Mouse (Mus musculus): ENCODE data around the gene Cnbd2. TPM values are rescaled to one million over a fixed set of nuclear protein-coding genes. Genes with fewer than 3 reads are reported as not detected.

Gene Cnbd2
- polyA plus RNA-seq, 1 experiment from 2014 or later: 9.4 TPM

GRCm38 (mm10) chr2:156421381-156422110, 109.4 kb downstream of the Cnbd2 start:
- no peaks in the 10 kb centered on the region for H3K36me3 ChIP-seq (ENCODE audit: control insufficient read depth, insufficient read depth)
- H3K4me2 ChIP-seq (replicated peaks; ENCODE audit: low read depth): peak overlapping the region; percentile 96
- no peaks in the 10 kb centered on the region for H3K9me3 ChIP-seq (ENCODE audit: control insufficient read depth)
- peak overlapping the region; percentile 50 for H3K9ac ChIP-seq (ENCODE audit: low read depth, low read length)
- peak; percentile 61 for ATAC-seq
- H3K27me3 ChIP-seq (replicated peaks; ENCODE audit: control insufficient read depth, insufficient read depth, low read length): peaks cover 12% of the 10 kb centered on the region; the same call in 1 of the 2 replicates
- TF ChIP-seq CTCF (IDR thresholded peaks at IDR 0.05; ENCODE audit: low read depth): no peak
- peak overlapping the region; percentile 53 for H3K4me3 ChIP-seq (ENCODE audit: low read depth, low read length)
- under 1% methylated on average over 36 of the region's 36 CpGs for WGBS
- 0 out of 2 replicates have a peak, but pooled peaks cover 10% of the 10 kb centered on the region for H3K4me1 ChIP-seq (replicated peaks; ENCODE audit: control insufficient read depth, insufficient read depth, low read length)
- no peak overlapping the region for H3K27ac ChIP-seq (ENCODE audit: low read depth, low read length)

GRCm38 (mm10) chr2:156422631-156423030, 110.5 kb downstream of the Cnbd2 start:
- H3K27ac ChIP-seq (ENCODE audit: low read depth, low read length): no peak overlapping the region
- no peak for TF ChIP-seq CTCF (IDR thresholded peaks at IDR 0.05; ENCODE audit: low read depth)
- H3K9ac ChIP-seq (ENCODE audit: low read depth, low read length): no peak overlapping the region
- 6% methylated on average over 8 of the region's 8 CpGs for WGBS
- peaks cover 12% of the 10 kb centered on the region; the same call in 1 of the 2 replicates for H3K27me3 ChIP-seq (replicated peaks; ENCODE audit: control insufficient read depth, insufficient read depth, low read length)
- H3K4me2 ChIP-seq (replicated peaks; ENCODE audit: low read depth): peak overlapping the region; percentile 96; the same call in 1 of the 2 replicates
- no peaks in the 10 kb centered on the region for H3K36me3 ChIP-seq (ENCODE audit: control insufficient read depth, insufficient read depth)
- 0 out of 2 replicates have a peak, but pooled peaks cover 4% of the 10 kb centered on the region for H3K4me1 ChIP-seq (replicated peaks; ENCODE audit: control insufficient read depth, insufficient read depth, low read length)
- no peak overlapping the region for H3K4me3 ChIP-seq (ENCODE audit: low read depth, low read length)
- H3K9me3 ChIP-seq (ENCODE audit: control insufficient read depth): no peaks in the 10 kb centered on the region
- ATAC-seq: no peak

- Histone ChIP-seq H3K27me3 (replicated peaks; ENCODE audit: control insufficient read depth, insufficient read depth, low read length) (peaks cover 12% of the 10 kb centered on the region; the same call in 1 of the 2 replicates), H3K36me3 (ENCODE audit: control insufficient read depth, insufficient read depth) (no peaks in the 10 kb centered on the region), H3K4me1 (replicated peaks; ENCODE audit: control insufficient read depth, insufficient read depth, low read length) (0 out of 2 replicates have a peak, but pooled peaks cover 4% of the 10 kb centered on the region), H3K27ac (ENCODE audit: low read depth, low read length) (no peak overlapping the region), H3K9ac (ENCODE audit: low read depth, low read length) (no peak overlapping the region), H3K4me2 (replicated peaks; ENCODE audit: low read depth) (no peak overlapping the region), H3K9me3 (ENCODE audit: control insufficient read depth) (no peaks in the 10 kb centered on the region), H3K4me3 (ENCODE audit: low read depth, low read length) (no peak overlapping the region)
- ATAC-seq: no peak
- TF ChIP-seq CTCF (IDR thresholded peaks at IDR 0.05; ENCODE audit: low read depth): no peak
- WGBS: 80% methylated on average over 4 of the region's 4 CpGs
Measured at GRCm38 (mm10) chr2:156423672-156424071, 111.6 kb downstream of the Cnbd2 start.

Small RNA genes within 50 kb of the gene (microRNA-seq; reads per million reads assigned to microRNA genes)
- gene Gm22758 (not detected), gene Gm22759 (not detected)

Other genes with a start within 250 kb of the Cnbd2 start
- gene Spag4, start 247.1 kb upstream of the Cnbd2 start, polyA plus RNA-seq (2015; fragmentation: Nextera tagmentation; extraction: Ambion mirVana): 0.21 and 0.69 TPM in 2 replicates
- gene Cpne1, start 200.3 kb upstream of the Cnbd2 start, polyA plus RNA-seq (2015; fragmentation: Nextera tagmentation; extraction: Ambion mirVana): 17.3 and 19.0 TPM in 2 replicates
- 8.6 and 9.3 TPM in 2 replicates for gene Rbm12, start 200.3 kb upstream of the Cnbd2 start, polyA plus RNA-seq (2015; fragmentation: Nextera tagmentation; extraction: Ambion mirVana)
- gene Gm28036, start 185.2 kb upstream of the Cnbd2 start, polyA plus RNA-seq (2015; fragmentation: Nextera tagmentation; extraction: Ambion mirVana): 1.5 TPM in 2 replicates
- gene Romo1, start 168.3 kb upstream of the Cnbd2 start, polyA plus RNA-seq (2015; fragmentation: Nextera tagmentation; extraction: Ambion mirVana): 424 and 433 TPM in 2 replicates
- 41.1 and 44.8 TPM in 2 replicates for gene Nfs1, start 168.1 kb upstream of the Cnbd2 start, polyA plus RNA-seq (2015; fragmentation: Nextera tagmentation; extraction: Ambion mirVana)
- 326 and 348 TPM in 2 replicates for gene Rbm39, start 132.1 kb upstream of the Cnbd2 start, polyA plus RNA-seq (2015; fragmentation: Nextera tagmentation; extraction: Ambion mirVana)
- gene Phf20, start 115.8 kb upstream of the Cnbd2 start, polyA plus RNA-seq (2015; fragmentation: Nextera tagmentation; extraction: Ambion mirVana): 20.9 and 24.2 TPM in 2 replicates
- 187 and 200 TPM in 2 replicates for gene Scand1, start 405 bp downstream of the Cnbd2 start, polyA plus RNA-seq (2015; fragmentation: Nextera tagmentation; extraction: Ambion mirVana)
- gene Epb41l1, start 108.6 kb downstream of the Cnbd2 start, polyA plus RNA-seq (2015; fragmentation: Nextera tagmentation; extraction: Ambion mirVana): 0.63 and 0.68 TPM in 2 replicates
- gene Aar2, start 235.3 kb downstream of the Cnbd2 start, polyA plus RNA-seq (2015; fragmentation: Nextera tagmentation; extraction: Ambion mirVana): 25.4 and 30.1 TPM in 2 replicates